Mouse (Mus musculus) heart, adult 2 months (tissue): ENCODE measurements around the gene Khnyn. TPM values are rescaled to one million over a fixed set of nuclear protein-coding genes. Genes with fewer than 3 reads are reported as not detected.
A peak's percentile ranks its signal among the peaks of the same experiment; 100 is the strongest.

Experiments used
- DNase-seq, 2 experiments: peaks; one replicate each; pipeline ENCODE4 v3.0.0; 2021
- H3K27ac ChIP-seq: fragments of 200-600 bp; 2 replicates; pipeline ENCODE4 v1.8.1; 2022
- H3K27me3 ChIP-seq: fragments of 200-500 bp; 2 replicates; pipeline ENCODE4 v1.6.1; 2012; ENCODE audit warnings: mild to moderate bottlenecking, low read length, inconsistent platforms, mixed read lengths; ENCODE audit not compliant: control insufficient read depth, insufficient read depth
- H3K36me3 ChIP-seq: fragments of 200-500 bp; 2 replicates; pipeline ENCODE4 v1.6.1; 2012; ENCODE audit warnings: low read length, inconsistent platforms; ENCODE audit not compliant: control insufficient read depth, insufficient read depth
- H3K4me1 ChIP-seq: fragments of 200-500 bp; 2 replicates; pipeline ENCODE4 v1.6.1; 2011; ENCODE audit warnings: low read length; ENCODE audit not compliant: control insufficient read depth, insufficient read depth
- H3K4me3 ChIP-seq: fragments of 200-600 bp; 2 replicates; pipeline ENCODE4 v1.8.1; 2022
- H3K79me2 ChIP-seq: fragments of 200-500 bp; replicated peaks from 2 replicates; pipeline ENCODE4 v1.6.1; 2012; ENCODE audit warnings: mild to moderate bottlenecking, inconsistent platforms, low read length, moderate library complexity, mixed read lengths; ENCODE audit not compliant: control insufficient read depth, insufficient read depth
- H3K9ac ChIP-seq: fragments of 200-500 bp; 2 replicates; pipeline ENCODE4 v1.6.1; 2012; ENCODE audit warnings: low read depth, mild to moderate bottlenecking, control low read depth, inconsistent platforms, low read length, mixed read lengths
- CTCF ChIP-seq: fragments of 200-600 bp; IDR thresholded peaks from 2 replicates; pipeline ENCODE4 v1.8.1; 2022; ENCODE audit warnings: antibody characterized with exemption, mild to moderate bottlenecking, moderate library complexity
- EP300 ChIP-seq: fragments of 200-500 bp; IDR thresholded peaks from 2 replicates; pipeline ENCODE4 v1.6.1; 2011; ENCODE audit warnings: low read depth, low read length, control low read depth; ENCODE audit not compliant: insufficient read depth
- POLR2A ChIP-seq: fragments of 200-500 bp; IDR thresholded peaks from 2 replicates; pipeline ENCODE4 v1.6.1; 2011; ENCODE audit warnings: mild to moderate bottlenecking, low read depth, low read length, control low read depth; ENCODE audit not compliant: insufficient read depth
- WGBS: fragments of 180-500 bp; shearing (Covaris S2); methylation state at CpG from one replicate; pipeline ENCODE4 v1.1.7; 2018; 5-methylcytosine and 5-hydroxymethylcytosine counted together
- intact Hi-C: fragments of 180-260 bp; cut with DNase I; formaldehyde crosslinking; loops from one replicate; pipeline ENCODE4 v1.15.1; 2025
- polyA plus RNA-seq: library from polyadenylated mRNA; depleted of rRNA; stranded (reverse); fragments of >200 nt; gene quantifications from 2 replicates; pipeline ENCODE4 v1.2.3, GENCODE M21; 2012
- total RNA-seq, 2 experiments: library from RNA; stranded (reverse); gene quantifications; 2 replicates each; pipeline ENCODE4 v1.2.3; 2021

Khnyn gene
- total and polyA plus RNA-seq, 3 experiments: 8.8 to 11.6 (median 9.3) TPM

DNA sequence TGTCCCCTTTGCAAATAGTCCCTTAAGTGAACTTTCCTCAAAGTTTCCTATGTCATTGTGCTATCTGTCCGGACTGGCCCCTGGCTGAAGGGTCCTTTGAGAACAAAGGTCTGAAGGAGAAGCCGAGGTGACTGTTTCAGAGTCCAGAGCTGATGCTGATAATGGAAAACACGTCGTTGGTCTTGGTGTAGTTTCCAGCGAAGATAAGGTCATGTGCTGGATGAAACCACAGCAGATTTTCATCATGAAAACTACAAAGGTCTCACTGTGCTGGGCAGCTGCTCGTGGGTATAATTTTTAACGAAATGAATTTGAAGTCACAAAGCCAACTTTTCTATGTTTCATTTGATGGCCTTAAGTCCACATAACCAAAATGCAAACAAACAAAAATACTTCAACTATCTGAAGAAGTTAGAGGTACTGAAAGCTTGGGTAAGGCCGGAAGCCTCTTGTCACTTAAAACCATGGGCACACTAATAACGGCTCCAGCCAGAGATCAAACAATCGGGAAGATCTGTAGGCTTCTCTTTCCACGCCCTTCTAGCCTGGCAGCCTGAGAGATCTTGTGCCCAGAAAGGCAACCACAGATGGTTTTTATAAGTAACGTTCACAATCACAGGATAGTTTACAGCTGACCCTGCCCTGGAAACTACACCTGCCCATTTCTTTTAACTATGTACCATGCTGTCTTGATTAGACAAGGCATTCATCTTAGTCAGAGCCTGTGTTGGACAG lies 44.7 kb downstream of the Khnyn start:
- intact Hi-C loops: no loop called here
- 59% methylated on average over 12 of the region's 12 CpGs for WGBS
- Histone ChIP-seq H3K9ac (no peak overlapping the region), H3K27me3 (no peaks in the 10 kb centered on the region), H3K36me3 (no peaks in the 10 kb centered on the region), H3K27ac (no peak overlapping the region), H3K4me1 (no peaks in the 10 kb centered on the region; the same call in 1 of the 2 replicates), H3K79me2 (no peaks in the 10 kb centered on the region), H3K4me3 (no peak overlapping the region)
- TF ChIP-seq EP300 (no peak), POLR2A (no peak), CTCF (no peak)
- DNase-seq: no peak

GRCm38 (mm10) chr14:55933586-55933985 lies 48.8 kb downstream of the Khnyn start:
- no peaks in the 10 kb centered on the region for H3K27me3 ChIP-seq
- no peaks in the 10 kb centered on the region for H3K36me3 ChIP-seq
- DNase-seq: peak; percentile 33 to 42
- WGBS: 13% methylated on average over 7 of the region's 7 CpGs
- TF ChIP-seq POLR2A (no peak), CTCF (no peak), EP300 (peak; percentile 63; the same call in 1 of the 2 replicates)
- H3K79me2 ChIP-seq: no peaks in the 10 kb centered on the region
- H3K9ac ChIP-seq: no peak overlapping the region
- no peak overlapping the region for H3K4me3 ChIP-seq
- intact Hi-C loops: no loop called here
- no peak overlapping the region for H3K27ac ChIP-seq
- H3K4me1 ChIP-seq: no peaks in the 10 kb centered on the region; the same call in 1 of the 2 replicates

DNA sequence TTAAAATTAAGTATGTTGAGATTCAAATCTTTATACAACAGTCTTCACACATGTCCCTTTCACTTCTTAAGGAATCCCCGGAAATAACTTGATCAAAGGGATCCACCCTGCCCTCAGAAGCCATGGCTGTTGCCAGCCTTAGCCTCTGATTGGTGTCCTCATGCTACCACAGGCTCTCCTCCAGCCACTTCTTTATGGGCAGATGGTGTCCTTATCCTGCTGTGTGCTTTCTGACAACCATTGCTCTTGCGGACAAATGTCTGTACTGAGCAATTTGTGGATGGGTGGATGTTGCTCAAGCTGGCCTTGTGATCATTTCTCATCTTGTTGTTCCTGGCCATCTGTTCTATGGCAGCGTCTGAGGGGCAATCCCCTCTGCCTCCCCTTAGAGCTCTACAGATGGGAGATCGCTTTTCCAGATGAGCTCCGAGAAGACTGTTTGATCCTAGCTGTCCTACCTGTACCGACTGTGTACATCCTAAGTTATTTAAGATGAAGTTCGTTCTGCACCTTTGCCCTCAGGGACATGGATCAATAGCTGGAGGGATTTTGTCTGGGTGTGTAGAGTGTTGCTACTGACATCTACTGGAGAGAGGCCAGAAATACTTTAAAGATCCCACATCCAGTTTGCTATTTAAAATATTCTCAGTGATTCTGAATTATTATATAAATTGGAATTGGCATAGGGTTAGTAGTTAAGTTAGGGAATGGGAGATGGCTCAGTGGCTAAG lies 55.5 kb downstream of the Khnyn start:
- intact Hi-C loops: no loop called here
- WGBS: 48% methylated on average over 7 of the region's 7 CpGs
- Histone ChIP-seq H3K79me2 (no peaks in the 10 kb centered on the region), H3K27me3 (no peaks in the 10 kb centered on the region), H3K4me3 (no peak overlapping the region), H3K27ac (no peak overlapping the region), H3K4me1 (no peaks in the 10 kb centered on the region), H3K9ac (no peak overlapping the region), H3K36me3 (no peaks in the 10 kb centered on the region)
- DNase-seq: no peak
- no peak for TF ChIP-seq POLR2A
- no peak for TF ChIP-seq EP300
- TF ChIP-seq CTCF: 0 out of 2 replicates have a peak, but pooled peaks have one; percentile 9

DNA sequence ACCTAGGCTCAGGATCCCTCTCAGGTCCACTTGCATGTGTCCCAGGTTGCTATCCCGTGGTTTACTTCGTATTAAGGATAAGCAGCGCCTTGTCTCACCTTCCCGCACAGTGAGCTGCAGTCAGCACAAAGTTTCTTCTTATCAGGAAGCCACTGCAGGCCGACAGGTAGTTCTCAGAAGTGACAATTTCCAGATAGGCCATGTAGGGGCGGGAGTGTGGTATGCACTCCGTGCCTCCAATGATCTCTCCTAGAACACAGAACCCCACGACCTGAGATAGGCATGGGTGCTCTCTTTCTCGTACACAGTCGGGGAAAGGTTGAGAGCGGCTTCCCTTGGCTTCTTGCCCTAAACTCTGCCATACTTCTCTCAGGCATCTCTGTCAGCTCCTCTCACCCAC lies 58.9 kb downstream of the Khnyn start:
- intact Hi-C loops: no loop called here
- 62% methylated on average over 11 of the region's 11 CpGs for WGBS
- H3K4me1 ChIP-seq: no peaks in the 10 kb centered on the region; the same call in none of the 2 replicates
- no peak for TF ChIP-seq POLR2A
- TF ChIP-seq CTCF: no peak
- TF ChIP-seq EP300: no peak
- no peak overlapping the region for H3K4me3 ChIP-seq
- H3K27me3 ChIP-seq: no peaks in the 10 kb centered on the region
- no peak for DNase-seq
- no peak overlapping the region for H3K9ac ChIP-seq
- no peaks in the 10 kb centered on the region for H3K36me3 ChIP-seq
- H3K79me2 ChIP-seq: no peaks in the 10 kb centered on the region
- H3K27ac ChIP-seq: no peak overlapping the region

- no peak within 1 kb of the TSS for H3K4me3 ChIP-seq
- no peaks in the 10 kb centered on the region for H3K79me2 ChIP-seq
- no peaks in the 10 kb centered on the region for H3K36me3 ChIP-seq
- intact Hi-C loops: no loop called here
- H3K27me3 ChIP-seq: no peaks in the 10 kb centered on the region
- WGBS: 77% methylated on average over 4 of the region's 4 CpGs
- no peak within 1 kb of the TSS for H3K27ac ChIP-seq
- no peak for DNase-seq
- H3K9ac ChIP-seq: no peak within 1 kb of the TSS
- no peak for TF ChIP-seq CTCF
- no peak for TF ChIP-seq EP300
- TF ChIP-seq POLR2A: no peak
- H3K4me1 ChIP-seq: no peaks in the 10 kb centered on the region; the same call in none of the 2 replicates
These were observed 59.8 kb downstream of the Khnyn start, which contains the start of gene Cma1 for GRCm38 (mm10) chr14:55944575-55944974. TSS of gene Cma1 (minus strand) at chr14:55944675.
